Mouse (Mus musculus) gastrocnemius, postnatal 10 days (tissue): ENCODE data around the gene Sox30. TPM values are rescaled to one million over a fixed set of nuclear protein-coding genes. Genes with fewer than 3 reads are reported as not detected.

ENCODE experiments used
- DNase-seq: peaks from one replicate; pipeline ENCODE4 v3.0.0; 2021; ENCODE audit warnings: mixed read lengths
- total RNA-seq, 2 experiments: library from RNA; stranded (reverse); gene quantifications; 2 replicates each; pipeline ENCODE4 v1.2.3; 2021

Sox30 gene
- total RNA-seq, 2 experiments from 2014 or later, result 0.07 TPM; not detected in 1

DNA sequence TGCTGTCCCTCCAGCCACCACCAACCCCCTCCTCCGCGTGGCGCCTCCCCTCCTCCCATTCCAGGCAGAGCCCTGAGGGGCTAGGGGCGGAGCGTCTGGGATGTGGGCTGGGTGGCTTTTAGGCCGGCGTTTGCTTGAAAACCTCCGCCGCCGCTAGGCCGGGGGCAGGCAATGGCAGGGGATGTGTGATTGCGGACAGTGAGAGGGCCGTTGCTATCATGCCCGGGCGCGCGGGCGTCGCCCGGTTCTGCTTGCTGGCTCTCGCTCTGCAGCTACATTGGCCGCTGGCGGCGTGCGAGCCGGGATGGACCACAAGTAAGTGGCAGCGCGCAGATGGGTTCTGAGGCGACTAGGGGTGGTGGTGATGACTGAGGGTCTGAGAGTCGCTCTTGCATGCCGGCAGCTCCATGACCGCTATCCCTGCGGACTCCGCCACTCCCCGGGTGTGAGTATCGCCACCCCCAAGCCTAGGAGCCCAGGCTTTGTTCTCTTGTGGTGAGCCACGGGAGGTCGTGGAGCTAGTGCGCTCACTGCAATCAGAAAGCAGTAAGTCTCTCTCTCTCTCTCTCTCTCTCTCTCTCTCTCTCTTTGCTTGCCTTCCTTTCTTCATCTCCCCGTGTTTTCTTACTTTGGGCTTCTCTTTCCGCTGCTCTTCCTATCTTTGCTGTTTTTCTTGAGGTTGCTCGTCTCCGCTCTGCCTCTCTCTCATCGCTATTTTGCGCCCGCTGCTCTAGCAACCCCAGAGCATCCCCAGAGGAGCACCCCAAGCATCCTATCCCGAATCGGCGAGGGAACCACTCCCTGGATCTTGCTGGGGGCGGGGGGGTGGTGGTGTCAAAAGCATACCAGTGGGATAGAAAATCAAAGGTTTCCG, 76.0 kb downstream of the Sox30 start, which contains the start of gene Adam19:
Adam19 (plus strand) TSS at position 97 of the 874 bp plus-strand sequence.
- DNase-seq, result peak; percentile 73

- DNase-seq, result peak; percentile 58
Observed at GRCm38 (mm10) chr11:46056770-46057411, 76.8 kb downstream of the Sox30 start.

GRCm38 (mm10) chr11:46058011-46058410, 77.9 kb downstream of the Sox30 start:
- no peak for DNase-seq

DNA sequence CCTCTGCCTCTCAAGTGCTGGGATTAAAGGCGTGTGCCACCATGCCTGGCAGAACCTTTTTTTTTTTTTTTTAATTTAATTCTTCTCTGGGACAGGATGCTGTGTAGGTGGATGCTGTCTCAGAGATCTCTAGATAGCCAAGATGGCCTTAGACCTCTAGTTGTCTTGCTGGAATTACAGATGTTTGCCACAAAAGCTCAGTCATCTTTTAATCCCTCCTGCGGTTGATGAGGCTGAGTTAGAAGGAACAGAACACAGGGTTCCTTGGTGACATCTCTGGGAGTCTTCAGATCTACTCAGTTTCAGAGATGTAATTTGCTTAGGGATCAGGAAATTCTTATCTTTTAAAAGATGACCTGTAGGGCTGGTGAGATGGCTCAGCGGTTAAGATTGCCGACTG, 78.8 kb downstream of the Sox30 start:
- no peak for DNase-seq

DNA sequence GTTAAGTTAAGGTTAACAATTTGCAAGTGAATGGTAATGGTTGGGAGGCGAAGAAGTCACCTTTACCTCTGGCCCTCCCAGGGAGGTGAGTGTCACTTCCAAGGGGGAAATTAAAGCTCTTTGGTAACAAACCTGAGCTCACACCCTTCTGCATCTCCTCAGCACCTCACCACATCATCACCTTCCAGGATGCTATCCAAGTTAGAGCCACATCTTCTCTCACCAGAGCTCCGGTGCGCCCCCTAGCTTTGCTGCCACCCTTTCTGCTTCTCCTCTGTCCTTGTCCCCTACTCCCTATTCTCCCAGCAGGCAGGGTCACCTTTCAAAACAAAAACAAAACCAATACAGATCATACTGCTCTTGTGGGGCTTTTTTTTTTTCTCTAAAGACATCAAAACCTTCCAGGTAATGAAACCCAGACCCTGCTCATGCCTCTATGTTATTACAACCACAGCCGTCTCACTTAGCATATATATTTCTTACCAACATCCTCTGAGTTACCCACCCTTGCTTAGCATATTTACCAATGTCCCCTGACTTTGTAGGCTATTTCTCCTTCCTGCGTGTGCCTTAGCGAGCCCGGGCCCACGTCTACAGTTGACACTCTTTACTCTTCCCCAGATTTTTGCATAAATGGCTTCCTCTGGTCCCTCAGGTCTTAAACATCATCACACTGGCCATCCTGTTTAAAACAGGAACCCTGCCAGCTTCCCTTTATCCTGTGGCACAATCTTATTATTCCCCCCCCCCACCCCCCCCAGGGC, 80.0 kb downstream of the Sox30 start:
- DNase-seq, result peak; percentile 35

GRCm38 (mm10) chr11:46060651-46061020, 80.5 kb downstream of the Sox30 start:
- DNase-seq, result no peak

GRCm38 (mm10) chr11:46061776-46062445, 81.8 kb downstream of the Sox30 start:
- no peak for DNase-seq

DNA sequence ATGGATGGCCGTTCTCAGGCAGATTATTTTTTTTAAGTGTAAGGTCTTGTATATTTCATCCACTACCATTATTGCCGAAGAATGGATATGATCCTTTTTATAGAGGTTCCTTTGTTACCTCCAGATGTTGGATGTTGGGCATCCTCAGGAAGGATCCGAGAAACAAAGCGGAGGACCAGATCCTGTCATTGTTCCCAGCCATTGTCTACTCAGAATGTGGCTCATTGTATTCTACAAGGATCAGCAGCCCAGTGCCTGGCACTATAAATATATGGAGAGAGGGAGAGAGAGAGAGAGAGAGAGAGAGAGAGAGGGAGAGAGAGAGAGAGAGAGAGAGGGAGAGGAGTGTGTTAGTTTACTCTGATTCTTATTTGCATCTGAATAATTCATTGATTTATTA, 82.5 kb downstream of the Sox30 start:
- no peak for DNase-seq

- DNase-seq, result peak; percentile 38
Observed at GRCm38 (mm10) chr11:46062993-46063731, 83.1 kb downstream of the Sox30 start.

GRCm38 (mm10) chr11:46064767-46065166, 84.7 kb downstream of the Sox30 start:
- DNase-seq, result peak; percentile 50

DNA sequence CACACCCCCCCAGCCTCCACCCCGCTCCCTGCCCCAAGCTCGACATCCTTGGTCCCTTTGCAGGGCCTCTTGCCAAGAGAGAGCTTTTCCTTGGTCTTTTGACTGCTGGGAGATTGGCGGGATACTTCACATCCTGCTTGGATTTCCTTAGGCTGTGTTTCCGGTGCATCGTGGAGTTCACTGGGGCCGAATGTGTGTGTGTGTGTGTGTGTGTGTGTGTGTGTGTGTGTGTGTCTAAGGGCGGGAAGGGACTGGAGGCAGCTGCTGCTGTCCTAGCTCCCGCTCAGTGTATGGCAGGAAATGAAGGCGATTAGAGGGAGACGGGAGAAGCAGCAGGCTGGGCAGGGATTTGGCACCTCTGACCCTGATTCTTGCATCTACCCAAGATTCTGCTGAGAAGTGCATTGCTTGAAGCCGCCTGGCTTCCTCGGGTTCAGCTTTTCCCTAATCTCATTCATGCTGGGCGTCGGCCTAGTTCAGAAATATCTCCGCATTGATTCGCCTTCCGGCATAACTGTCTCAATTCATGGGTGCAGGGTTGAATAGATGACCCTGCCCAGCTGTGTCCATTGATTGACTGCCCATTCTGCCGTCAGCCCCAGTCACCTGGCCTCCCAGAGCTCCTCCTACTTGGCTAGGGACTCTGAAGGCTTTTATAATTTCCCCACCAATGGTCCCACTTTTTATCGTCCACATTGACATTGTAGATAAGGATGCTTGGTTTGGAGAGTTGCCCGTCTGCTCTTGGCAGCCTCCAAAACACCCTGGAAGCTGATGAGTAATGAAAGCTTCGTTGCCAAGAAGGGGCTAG, 85.3 kb downstream of the Sox30 start:
- DNase-seq, result peak; percentile 52

Other genes starting within 250 kb of the Sox30 start
- 10 to 100 TPM; 44.9 to 51.3 TPM for gene Clint1, start 128.3 kb upstream of the Sox30 start, total RNA-seq
- 1 to 10 TPM; 3.7 to 4.1 TPM for gene Lsm11, start 35.4 kb upstream of the Sox30 start, total RNA-seq
- gene Thg1l, start 24.8 kb upstream of the Sox30 start, total RNA-seq, result 10 to 100 TPM in 1 of 2 experiments, 1 to 10 TPM in 1; 6.2 to 11.3 TPM
- 1 to 10 TPM in 1 of 2 experiments, under 1 TPM in 1; 0.72 to 1.4 TPM for gene Gm12166, start 72.0 kb downstream of the Sox30 start, total RNA-seq
- 10 to 100 TPM; 30.9 to 42.8 TPM for gene Adam19, start 75.7 kb downstream of the Sox30 start, total RNA-seq
- gene Nipal4, start 186.2 kb downstream of the Sox30 start, total RNA-seq, result under 1 TPM; 0.16 to 0.23 TPM